In the genomic region with DNA sequence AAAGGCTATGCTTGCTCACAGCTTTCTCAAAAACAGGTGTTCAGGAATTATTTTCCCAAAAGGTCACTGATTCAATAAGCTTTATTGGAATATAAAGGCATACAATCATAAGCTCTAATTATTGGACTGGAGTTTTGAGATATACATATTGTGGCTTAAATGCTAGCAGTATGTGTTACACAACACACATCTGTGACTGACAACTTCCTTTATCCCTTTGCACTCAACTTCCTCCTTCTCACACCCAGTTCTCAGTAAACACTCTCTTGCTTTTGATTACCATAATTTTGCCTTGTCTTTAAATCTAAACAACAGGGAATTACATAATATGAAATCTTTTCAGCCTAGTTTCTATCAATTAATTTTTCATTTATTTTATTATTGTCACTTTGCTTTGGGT, we compare ENCODE assay signal across 28 mouse cellular contexts.
A peak's percentile ranks its signal among the peaks of the same experiment; 100 is the strongest.
DNase-seq lines count a peak whose midpoint lies in the region; ATAC-seq and TF ChIP-seq lines count a peak whose summit lies in the region.
"Had no signal": no experiment of that assay in that cellular context is flagged by ENCODE, and none has a peak within 500 bp of the region (broad histone marks: within the 10 kb centered on the region; RNA-seq: fewer than 3 reads in every experiment).

No protein-coding gene starts in this region.

- TF ChIP-seq CTCF in lung, postnatal 0 days (IDR thresholded peaks at IDR 0.05) = no peak
- no peak for TF ChIP-seq CTCF in lung, adult 2 months (IDR thresholded peaks at IDR 0.05; ENCODE audit: insufficient read depth, low read length)

- no peak overlapping the region for H3K27ac ChIP-seq in lung, postnatal 0 days (ENCODE audit: low read length)
- H3K27ac ChIP-seq in neural tube, embryonic 15.5 days (replicated peaks) = no peak overlapping the region
- H3K27ac ChIP-seq: forebrain, embryonic 10.5 days; forebrain, embryonic 13.5 days; gastrocnemius, adult 2 months; heart, embryonic 15.5 days; hindbrain, embryonic 10.5 days; hindbrain, embryonic 13.5 days had no signal

- TF ChIP-seq EP300 in lung, postnatal 0 days (IDR thresholded peaks at IDR 0.05) = no peak

- TF ChIP-seq POLR2A in lung, adult 2 months (IDR thresholded peaks at IDR 0.05; ENCODE audit: borderline replicate concordance, extremely low read depth, low read depth, low read length) = no peak

- no peak overlapping the region for H3K4me2 ChIP-seq in lung, postnatal 0 days (replicated peaks; ENCODE audit: low read depth, low read length)
- no peak overlapping the region for H3K4me2 ChIP-seq in neural tube, embryonic 15.5 days
- H3K4me2 ChIP-seq: forebrain, embryonic 13.5 days; heart, embryonic 12.5 days; heart, embryonic 15.5 days; hindbrain, embryonic 13.5 days had no signal

- H3K9me3 ChIP-seq in lung, postnatal 0 days (ENCODE audit: low read length) = no peaks in the 10 kb centered on the region
- H3K9me3 ChIP-seq in neural tube, embryonic 15.5 days (replicated peaks) = 0 out of 2 replicates have a peak, but pooled peaks cover 2% of the 10 kb centered on the region
- H3K9me3 ChIP-seq: forebrain, embryonic 10.5 days; forebrain, embryonic 13.5 days; heart, embryonic 12.5 days; heart, embryonic 15.5 days; hindbrain, embryonic 10.5 days; hindbrain, embryonic 13.5 days had no signal

- H3K9ac ChIP-seq in lung, postnatal 0 days (replicated peaks; ENCODE audit: low read depth) = no peak overlapping the region
- no peak overlapping the region for H3K9ac ChIP-seq in neural tube, embryonic 15.5 days (replicated peaks)
- H3K9ac ChIP-seq: forebrain, embryonic 13.5 days; heart, embryonic 12.5 days; heart, embryonic 15.5 days; hindbrain, embryonic 13.5 days had no signal

- H3K4me1 ChIP-seq in lung, postnatal 0 days (ENCODE audit: insufficient read depth, low read depth, low read length) = no peaks in the 10 kb centered on the region
- H3K4me1 ChIP-seq in lung, adult 2 months (ENCODE audit: control insufficient read depth, insufficient read depth, low read length) = peaks cover 3% of the 10 kb centered on the region; the same call in 1 of the 2 replicates
- no peaks in the 10 kb centered on the region for H3K4me1 ChIP-seq in neural tube, embryonic 15.5 days
- H3K4me1 ChIP-seq: forebrain, embryonic 10.5 days; forebrain, embryonic 13.5 days; heart, embryonic 12.5 days; heart, embryonic 15.5 days; hindbrain, embryonic 10.5 days; hindbrain, embryonic 13.5 days had no signal

- DNase-seq in lung, postnatal 0 days (ENCODE audit: low spot score) = peak; percentile 47
- DNase-seq in lung, adult 2 months = no peak
- no peak for DNase-seq in layer of hippocampus, postnatal 36 days
- no peak for DNase-seq in adrenal gland, postnatal 4 days (ENCODE audit: low spot score in 2 of 2)
- DNase-seq: adrenal gland, adult 8-10 months; adrenal gland, postnatal 25 days; cerebellum, adult 11-12 months; cerebellum, adult 8-10 months; cerebellum, postnatal 10 days; cerebellum, postnatal 36 days; gastrocnemius, adult 2 months; gastrocnemius, postnatal 14 days; heart, adult 18-20 months; heart, postnatal 10 days; heart, postnatal 36 days had no signal

- no peaks in the 10 kb centered on the region for H3K36me3 ChIP-seq in lung, postnatal 0 days (ENCODE audit: insufficient read depth, low read length)
- H3K36me3 ChIP-seq in neural tube, embryonic 15.5 days = no peaks in the 10 kb centered on the region
- H3K36me3 ChIP-seq: forebrain, embryonic 10.5 days; heart, embryonic 12.5 days; heart, embryonic 15.5 days; hindbrain, embryonic 10.5 days; hindbrain, embryonic 13.5 days had no signal

- H3K27me3 ChIP-seq in lung, postnatal 0 days (replicated peaks; ENCODE audit: insufficient read depth, low read length) = no peaks in the 10 kb centered on the region
- no peaks in the 10 kb centered on the region for H3K27me3 ChIP-seq in neural tube, embryonic 15.5 days (replicated peaks)
- H3K27me3 ChIP-seq: forebrain, embryonic 13.5 days; heart, embryonic 12.5 days; heart, embryonic 15.5 days; hindbrain, embryonic 13.5 days had no signal

- H3K4me3 ChIP-seq in lung, postnatal 0 days (ENCODE audit: low read depth, low read length) = no peak overlapping the region
- H3K4me3 ChIP-seq in lung, adult 2 months (replicated peaks; ENCODE audit: extremely low read depth, low read depth, low read length) = no peak overlapping the region
- H3K4me3 ChIP-seq in neural tube, embryonic 15.5 days (replicated peaks) = no peak overlapping the region
- H3K4me3 ChIP-seq: forebrain, embryonic 10.5 days; forebrain, embryonic 13.5 days; gastrocnemius, adult 2 months; heart, embryonic 12.5 days; heart, embryonic 15.5 days; hindbrain, embryonic 10.5 days; hindbrain, embryonic 13.5 days had no signal

- no peak for ATAC-seq in lung, postnatal 0 days
- ATAC-seq in common myeloid progenitor, adult 5-6 weeks (replicated peaks; ENCODE audit: low read depth, poor library complexity, severe bottlenecking) = peak; percentile 87
- peak; percentile 95 for ATAC-seq in megakaryocyte, adult 5-6 weeks (ENCODE audit: poor library complexity, severe bottlenecking)
- ATAC-seq in neutrophil, adult 5-6 weeks (ENCODE audit: extremely low read depth, insufficient number of reproducible peaks, low FRiP score, poor library complexity, severe bottlenecking) = peak; percentile 98
- no peak for ATAC-seq in neural tube, embryonic 15.5 days (ENCODE audit: low FRiP score)
- ATAC-seq: activated CD4-positive, CD25-positive, alpha-beta regulatory T cell, adult 4 months; forebrain, embryonic 13.5 days; forebrain, embryonic 16.5 days; hindbrain, embryonic 16.5 days had no signal

Comparison
In these comparisons a context has a peak if more than half of its experiments do, and no peak if none do; other contexts are left out.
1. ATAC-seq: peak in common myeloid progenitor, adult 5-6 weeks (single experiment), megakaryocyte, adult 5-6 weeks (single experiment) and neutrophil, adult 5-6 weeks (single experiment); none in lung, postnatal 0 days (single experiment) and neural tube, embryonic 15.5 days (single experiment).